Mouse (Mus musculus) hindbrain, embryonic 13.5 days (tissue): ENCODE measurements around the gene 2310022A10Rik. TPM values are rescaled to one million over a fixed set of nuclear protein-coding genes. Genes with fewer than 3 reads are reported as not detected.

Experiments
- ATAC-seq: fragments of 200-750 bp; cut with Nextera tagmentation; 2 replicates; pipeline ENCODE4 v1.8.0; 2017; ENCODE audit warnings: moderate TSS enrichment; ENCODE audit not compliant: low FRiP score
- H3K27ac ChIP-seq: fragments of 300-500 bp; sonication (generic); 2 replicates; pipeline ENCODE4 v1.5.1; 2015; ENCODE audit warnings: inconsistent platforms, mild to moderate bottlenecking, moderate library complexity
- H3K27me3 ChIP-seq: fragments of 300-500 bp; sonication (generic); 2 replicates; pipeline ENCODE4 v1.6.1; 2015; ENCODE audit warnings: mild to moderate bottlenecking, inconsistent platforms
- H3K36me3 ChIP-seq: fragments of 300-500 bp; sonication (generic); 2 replicates; pipeline ENCODE4 v1.6.1; 2015; ENCODE audit warnings: mild to moderate bottlenecking, inconsistent platforms
- H3K4me1 ChIP-seq: fragments of 300-500 bp; sonication (generic); replicated peaks from 2 replicates; pipeline ENCODE4 v1.6.1; 2015; ENCODE audit warnings: inconsistent platforms
- H3K4me2 ChIP-seq: fragments of 300-500 bp; sonication (generic); 2 replicates; pipeline ENCODE4 v1.6.1; 2015; ENCODE audit warnings: inconsistent platforms, mild to moderate bottlenecking, moderate library complexity
- H3K4me3 ChIP-seq: fragments of 300-500 bp; sonication (generic); 2 replicates; pipeline ENCODE4 v1.5.1; 2015; ENCODE audit warnings: mild to moderate bottlenecking, inconsistent platforms
- H3K9ac ChIP-seq: fragments of 300-500 bp; sonication (generic); 2 replicates; pipeline ENCODE4 v1.6.1; 2015; ENCODE audit warnings: mild to moderate bottlenecking, inconsistent platforms
- H3K9me3 ChIP-seq: fragments of 300-500 bp; sonication (generic); 2 replicates; pipeline ENCODE4 v1.6.1; 2016; ENCODE audit warnings: inconsistent platforms
- WGBS: fragments of 180-500 bp; shearing (Covaris S2); methylation state at CpG from one replicate; pipeline ENCODE4 v1.1.7; 2015; 5-methylcytosine and 5-hydroxymethylcytosine counted together
- polyA plus RNA-seq: library from polyadenylated mRNA; unstranded; fragments of >200 nt; fragmentation: Nextera tagmentation; extraction: Ambion mirVana; gene quantifications from 2 replicates; pipeline ENCODE4 v1.2.1, GENCODE M21; 2015

Gene 2310022A10Rik
- polyA plus RNA-seq, 1 experiment from 2014 or later, result 32.1 TPM

DNA sequence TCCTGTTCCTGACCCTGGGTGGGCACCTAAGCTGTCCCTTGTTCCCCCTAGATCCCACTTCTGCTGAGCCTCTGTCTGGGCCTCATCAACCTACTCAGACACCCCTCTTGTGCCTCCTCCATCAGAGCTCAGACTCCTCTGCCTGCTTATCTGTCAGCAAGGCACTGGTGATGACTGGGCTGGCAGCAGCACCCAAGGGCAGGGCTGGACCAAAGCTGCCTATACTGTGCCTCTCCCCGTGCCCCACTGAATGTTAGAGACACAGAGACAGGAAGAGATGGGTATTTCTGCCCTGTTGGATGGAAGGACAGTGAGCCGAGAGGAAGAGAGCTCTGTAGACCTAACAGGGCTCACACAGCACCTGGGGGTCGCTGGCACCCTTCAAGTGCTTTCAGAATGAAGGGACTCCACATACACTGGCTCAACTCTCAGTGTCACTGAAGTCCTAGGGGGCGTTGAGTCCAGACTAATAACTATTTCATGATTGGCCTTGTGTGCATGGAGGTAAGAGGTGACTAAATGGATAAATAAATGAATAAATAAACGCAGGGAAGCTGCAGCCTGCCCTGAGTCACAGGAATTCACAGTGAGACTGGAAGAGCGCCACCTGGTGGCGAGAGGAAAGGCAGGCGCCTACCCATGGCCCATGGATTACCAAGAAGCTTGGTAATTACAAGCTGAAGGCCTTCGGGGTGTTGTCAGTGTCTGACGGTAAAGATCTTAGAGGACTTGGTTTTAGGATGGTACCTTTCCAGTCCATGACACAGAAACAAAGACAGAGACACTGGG is 26.8 kb upstream of the 2310022A10Rik start:
- Histone ChIP-seq H3K9me3 (no peaks in the 10 kb centered on the region), H3K27ac (no peak overlapping the region), H3K36me3 (peaks cover 24% of the 10 kb centered on the region), H3K9ac (no peak overlapping the region), H3K4me3 (no peak overlapping the region), H3K4me1 (no peaks in the 10 kb centered on the region), H3K4me2 (no peak overlapping the region), H3K27me3 (no peaks in the 10 kb centered on the region)
- WGBS, result 28% methylated on average over 10 of the region's 10 CpGs
- peak; percentile 73 for ATAC-seq

DNA sequence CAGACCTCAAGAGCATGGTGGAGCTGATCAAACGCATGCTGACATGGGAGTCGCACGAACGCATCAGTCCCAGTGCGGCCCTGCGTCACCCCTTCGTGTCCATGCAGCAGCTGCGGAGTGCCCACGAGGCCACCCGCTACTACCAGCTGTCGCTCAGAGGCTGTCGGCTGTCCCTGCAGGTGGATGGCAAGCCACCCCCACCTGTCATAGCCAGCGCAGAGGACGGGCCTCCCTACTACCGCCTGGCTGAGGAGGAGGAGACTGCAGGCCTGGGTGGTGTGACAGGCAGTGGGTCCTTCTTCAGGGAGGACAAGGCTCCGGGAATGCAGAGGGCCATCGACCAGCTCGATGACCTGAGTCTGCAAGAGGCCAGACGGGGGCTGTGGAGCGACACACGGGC is 24.0 kb upstream of the 2310022A10Rik start:
- ATAC-seq, result no peak
- Histone ChIP-seq H3K4me1 (no peaks in the 10 kb centered on the region), H3K9ac (no peak overlapping the region; the same call in 1 of the 2 replicates), H3K36me3 (peaks cover 50% of the 10 kb centered on the region), H3K9me3 (no peaks in the 10 kb centered on the region), H3K4me3 (no peak overlapping the region), H3K27me3 (no peaks in the 10 kb centered on the region), H3K4me2 (no peak overlapping the region), H3K27ac (no peak overlapping the region)
- WGBS, result 83% methylated on average over 21 of the region's 21 CpGs

DNA sequence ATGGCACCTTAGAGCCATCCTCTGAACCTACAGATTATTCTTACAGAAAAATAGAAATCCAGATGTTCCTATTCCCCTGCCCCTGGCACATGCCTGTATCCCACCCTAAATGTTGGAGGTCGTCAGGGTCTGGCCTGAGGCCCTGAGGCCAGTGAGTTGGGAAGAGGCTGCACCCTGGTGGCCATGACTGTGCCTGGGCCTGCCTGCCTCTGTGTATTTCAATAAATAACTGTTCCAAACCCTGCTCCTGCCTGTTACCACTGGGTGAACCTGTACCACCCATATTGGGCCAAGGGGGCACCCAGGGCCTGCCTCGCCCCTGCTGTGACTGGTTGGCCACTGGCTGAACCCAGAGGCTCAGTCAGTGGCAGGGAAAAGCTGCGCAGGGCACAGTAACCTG is 22.1 kb upstream of the 2310022A10Rik start:
- Histone ChIP-seq H3K4me3 (no peak overlapping the region), H3K4me1 (no peaks in the 10 kb centered on the region), H3K27me3 (no peaks in the 10 kb centered on the region), H3K9ac (no peak overlapping the region), H3K9me3 (no peaks in the 10 kb centered on the region), H3K36me3 (peaks cover 67% of the 10 kb centered on the region), H3K4me2 (no peak overlapping the region), H3K27ac (no peak overlapping the region)
- ATAC-seq, result no peak
- 78% methylated on average over 3 of the region's 3 CpGs for WGBS

DNA sequence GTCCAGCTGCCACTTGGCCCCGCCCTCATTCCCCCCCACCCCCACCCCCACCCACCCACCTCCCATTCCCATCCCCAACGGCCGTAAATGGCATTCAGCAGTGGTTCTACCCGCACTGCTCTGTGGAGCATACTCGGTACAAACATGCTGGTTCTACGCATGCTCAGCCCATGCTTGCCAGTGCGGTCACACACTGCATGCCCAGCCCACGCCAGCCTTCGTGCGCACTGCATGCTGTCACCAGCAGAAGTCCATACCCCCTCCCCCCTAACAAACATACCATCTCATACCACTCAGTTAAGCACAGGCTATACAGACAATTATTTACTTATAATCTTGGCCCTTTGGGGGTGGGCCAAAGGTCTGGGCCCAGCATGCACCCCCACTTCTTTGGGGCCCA is 21.3 kb upstream of the 2310022A10Rik start:
- Histone ChIP-seq H3K9ac (no peak overlapping the region), H3K4me2 (no peak overlapping the region), H3K9me3 (no peaks in the 10 kb centered on the region), H3K27ac (no peak overlapping the region), H3K4me1 (no peaks in the 10 kb centered on the region), H3K4me3 (no peak overlapping the region), H3K27me3 (no peaks in the 10 kb centered on the region), H3K36me3 (peaks cover 75% of the 10 kb centered on the region)
- no peak for ATAC-seq
- WGBS, result 94% methylated on average over 10 of the region's 10 CpGs

DNA sequence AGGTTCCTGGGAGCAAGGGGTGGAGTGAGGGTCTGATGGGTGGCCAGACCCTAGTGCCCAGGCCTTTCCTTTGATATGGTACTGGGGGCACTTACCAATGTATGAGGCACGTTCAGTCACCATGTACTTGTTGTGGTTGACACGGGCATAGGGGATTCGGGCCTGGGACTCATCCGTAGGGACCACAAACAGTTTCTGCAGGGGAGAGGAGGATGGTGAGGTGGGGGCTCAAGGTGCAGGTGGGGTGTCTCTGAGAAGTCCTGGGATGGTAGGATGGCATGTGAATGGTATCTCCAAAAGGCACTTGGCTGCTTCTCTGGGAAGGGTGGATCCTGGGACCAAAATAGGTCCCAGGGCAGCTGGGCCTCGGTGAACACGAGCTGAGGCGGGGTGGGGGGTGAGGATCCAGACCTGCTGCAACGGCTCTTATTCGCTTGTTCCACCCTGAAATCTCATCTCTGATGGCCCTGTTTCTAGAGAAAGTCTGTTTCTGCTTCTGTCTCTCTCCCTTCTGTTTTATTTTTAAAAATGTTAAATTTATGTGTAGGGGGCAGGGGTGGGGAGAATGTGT is 20.5 kb upstream of the 2310022A10Rik start:
- no peak overlapping the region for H3K4me3 ChIP-seq
- no peak overlapping the region for H3K4me2 ChIP-seq
- no peak overlapping the region for H3K27ac ChIP-seq
- no peak for ATAC-seq
- no peaks in the 10 kb centered on the region for H3K9me3 ChIP-seq
- H3K4me1 ChIP-seq, result no peaks in the 10 kb centered on the region
- no peak overlapping the region for H3K9ac ChIP-seq
- 94% methylated on average over 9 of the region's 9 CpGs for WGBS
- no peaks in the 10 kb centered on the region for H3K27me3 ChIP-seq
- peaks cover 84% of the 10 kb centered on the region for H3K36me3 ChIP-seq

DNA sequence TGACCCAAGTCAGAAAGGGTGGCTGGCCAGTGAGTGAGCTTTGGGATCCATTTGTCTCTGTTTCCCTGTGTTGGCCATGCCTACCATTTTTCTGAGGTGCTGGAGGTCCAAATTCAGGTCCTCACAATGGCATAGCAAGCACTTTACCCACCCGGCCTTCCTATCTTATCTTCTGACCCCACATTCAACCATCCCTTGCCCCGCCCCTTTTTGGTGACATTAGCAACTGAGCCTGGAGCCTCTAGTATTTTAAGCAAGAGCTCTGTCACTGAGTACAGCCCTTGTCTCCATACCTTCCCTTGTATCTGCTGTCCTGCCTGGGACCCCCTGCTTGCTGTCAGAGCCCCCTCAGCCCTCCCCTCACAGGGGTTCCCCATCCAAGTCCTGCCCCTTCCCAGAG is 17.6 kb upstream of the 2310022A10Rik start:
- H3K4me1 ChIP-seq, result no peaks in the 10 kb centered on the region
- no peak for ATAC-seq
- no peak overlapping the region for H3K4me2 ChIP-seq
- no peak overlapping the region for H3K27ac ChIP-seq
- no peak overlapping the region for H3K4me3 ChIP-seq
- no peaks in the 10 kb centered on the region for H3K9me3 ChIP-seq
- H3K9ac ChIP-seq, result no peak overlapping the region
- 96% methylated on average over 2 of the region's 2 CpGs for WGBS
- peaks cover 95% of the 10 kb centered on the region for H3K36me3 ChIP-seq
- H3K27me3 ChIP-seq, result no peaks in the 10 kb centered on the region

DNA sequence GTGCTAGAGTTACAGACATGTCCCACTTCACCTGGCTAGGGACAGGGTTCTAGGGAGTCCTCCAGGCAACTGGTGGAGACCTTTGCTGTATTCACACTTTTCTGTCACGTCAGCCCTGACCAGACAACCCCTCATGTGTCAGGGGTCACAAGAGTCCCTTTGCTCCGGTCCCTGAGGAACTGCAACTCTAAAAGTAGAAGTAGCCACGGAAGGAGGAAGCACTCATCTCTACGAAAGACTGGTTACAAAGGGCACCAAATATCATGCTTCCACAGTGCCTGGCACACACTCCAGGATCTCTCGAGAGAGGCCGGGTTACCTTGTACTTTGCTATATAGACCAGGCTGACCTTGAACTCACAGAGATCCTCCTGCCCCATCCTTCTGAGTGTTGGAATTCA is 16.4 kb upstream of the 2310022A10Rik start:
- no peak for ATAC-seq
- 95% methylated on average over 6 of the region's 6 CpGs for WGBS
- Histone ChIP-seq H3K36me3 (peaks cover 90% of the 10 kb centered on the region), H3K4me1 (peaks cover 9% of the 10 kb centered on the region), H3K9ac (no peak overlapping the region), H3K9me3 (no peaks in the 10 kb centered on the region), H3K27ac (no peak overlapping the region), H3K27me3 (no peaks in the 10 kb centered on the region), H3K4me2 (no peak overlapping the region), H3K4me3 (no peak overlapping the region)

DNA sequence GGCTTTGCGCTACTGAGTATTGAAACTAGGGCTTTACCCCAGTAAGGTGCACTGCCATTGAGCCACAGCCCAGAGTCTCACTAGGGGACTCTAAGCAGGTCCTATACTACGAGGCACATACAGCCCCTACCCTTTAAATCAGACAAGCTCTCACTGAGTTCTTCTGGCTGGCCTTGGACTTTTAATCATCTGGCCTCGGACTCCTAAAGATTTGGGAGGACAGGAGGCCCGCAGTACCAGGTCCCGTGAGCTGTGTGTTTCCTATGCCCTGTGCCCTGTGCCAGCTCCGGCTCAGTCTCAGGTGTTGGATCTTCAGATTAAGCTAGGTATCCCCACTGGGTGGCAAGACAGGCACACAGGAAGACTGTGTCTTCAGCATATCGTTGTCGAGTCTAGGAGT is 15.0 kb upstream of the 2310022A10Rik start:
- no peak overlapping the region for H3K4me3 ChIP-seq
- no peak overlapping the region for H3K27ac ChIP-seq
- H3K36me3 ChIP-seq, result peaks cover 77% of the 10 kb centered on the region
- no peak overlapping the region for H3K9ac ChIP-seq
- no peak overlapping the region for H3K4me2 ChIP-seq
- peaks cover 16% of the 10 kb centered on the region for H3K4me1 ChIP-seq
- WGBS, result 92% methylated on average over 8 of the region's 8 CpGs
- no peak for ATAC-seq
- H3K27me3 ChIP-seq, result no peaks in the 10 kb centered on the region
- no peaks in the 10 kb centered on the region for H3K9me3 ChIP-seq

DNA sequence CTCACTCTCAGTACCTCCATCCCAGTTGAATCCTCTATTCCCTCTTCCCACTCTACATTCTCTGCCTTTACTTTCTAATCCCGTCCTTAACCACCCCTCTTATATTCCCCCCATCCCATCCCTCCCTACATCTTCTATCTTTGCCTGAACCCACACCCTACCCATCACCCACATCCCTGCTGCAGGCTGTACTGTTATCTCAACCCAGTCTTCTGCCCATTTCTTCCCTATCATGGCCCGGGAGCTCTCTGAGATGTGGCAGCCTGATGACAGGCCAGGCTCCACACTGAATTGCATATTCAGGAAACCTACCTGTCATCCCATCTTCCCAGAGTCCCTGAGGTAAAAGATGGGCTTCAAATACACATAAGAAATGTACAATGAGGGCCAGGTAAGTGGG is 14.2 kb upstream of the 2310022A10Rik start:
- no peak overlapping the region for H3K4me2 ChIP-seq
- H3K9ac ChIP-seq, result no peak overlapping the region
- H3K9me3 ChIP-seq, result no peaks in the 10 kb centered on the region
- H3K27ac ChIP-seq, result no peak overlapping the region
- WGBS, result 88% methylated on average over 2 of the region's 2 CpGs
- H3K4me1 ChIP-seq, result peaks cover 16% of the 10 kb centered on the region
- no peak overlapping the region for H3K4me3 ChIP-seq
- ATAC-seq, result no peak
- H3K27me3 ChIP-seq, result no peaks in the 10 kb centered on the region
- peaks cover 69% of the 10 kb centered on the region for H3K36me3 ChIP-seq

DNA sequence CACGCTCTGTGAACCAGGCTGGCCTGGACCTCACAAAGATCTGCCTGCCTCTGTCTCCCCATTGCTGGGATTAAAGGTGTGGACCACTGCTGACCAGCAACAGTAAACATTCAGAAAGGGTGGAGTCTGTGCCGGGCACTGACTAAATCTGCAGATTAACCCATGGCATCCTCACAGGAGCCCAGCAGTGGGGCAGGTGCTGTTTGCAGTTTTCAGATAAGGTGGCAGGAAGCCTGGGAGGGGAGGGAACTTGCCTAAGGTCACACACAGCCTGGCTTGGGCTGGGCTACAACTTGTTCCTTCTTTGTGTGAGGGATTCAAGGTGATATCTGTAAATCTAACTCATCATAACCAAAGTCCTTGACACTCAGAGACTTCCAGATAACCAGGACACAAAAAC is 12.5 kb upstream of the 2310022A10Rik start:
- no peak for ATAC-seq

DNA sequence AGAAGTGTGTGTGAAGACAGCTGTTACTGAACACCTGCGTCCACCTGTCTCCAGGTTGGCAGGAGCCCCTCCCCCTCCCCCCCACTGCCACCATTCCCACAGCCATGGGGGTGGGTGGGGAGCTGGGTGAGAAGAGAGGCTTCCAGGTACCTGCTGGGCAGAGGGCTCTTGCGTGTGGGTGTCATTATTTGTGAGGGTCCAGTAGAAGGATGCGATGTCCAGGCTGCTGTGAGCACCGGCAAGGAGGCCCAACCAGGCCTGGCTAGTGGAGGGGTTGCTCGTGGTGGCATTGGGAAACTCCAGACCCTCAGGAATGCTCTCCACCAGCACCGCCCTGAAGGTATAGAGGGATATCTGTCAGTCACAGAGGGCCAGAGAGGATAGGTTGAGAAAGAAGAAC is 12.1 kb upstream of the 2310022A10Rik start:
- Histone ChIP-seq H3K4me2 (no peak overlapping the region), H3K9ac (peak overlapping the region; percentile 74; the same call in 1 of the 2 replicates), H3K27ac (no peak overlapping the region), H3K27me3 (no peaks in the 10 kb centered on the region), H3K4me1 (peaks cover 16% of the 10 kb centered on the region), H3K36me3 (peaks cover 51% of the 10 kb centered on the region), H3K4me3 (no peak overlapping the region), H3K9me3 (no peaks in the 10 kb centered on the region)
- ATAC-seq, result no peak
- WGBS, result 85% methylated on average over 6 of the region's 6 CpGs

More for the DNA sequence above, 12.5 kb upstream of the 2310022A10Rik start:
- Histone ChIP-seq H3K36me3 (peaks cover 55% of the 10 kb centered on the region), H3K4me2 (no peak overlapping the region), H3K4me1 (peaks cover 16% of the 10 kb centered on the region), H3K4me3 (no peak overlapping the region), H3K27ac (no peak overlapping the region), H3K9ac (no peak overlapping the region; the same call in 1 of the 2 replicates), H3K9me3 (no peaks in the 10 kb centered on the region), H3K27me3 (no peaks in the 10 kb centered on the region)
- 87% methylated on average over 2 of the region's 2 CpGs for WGBS

DNA sequence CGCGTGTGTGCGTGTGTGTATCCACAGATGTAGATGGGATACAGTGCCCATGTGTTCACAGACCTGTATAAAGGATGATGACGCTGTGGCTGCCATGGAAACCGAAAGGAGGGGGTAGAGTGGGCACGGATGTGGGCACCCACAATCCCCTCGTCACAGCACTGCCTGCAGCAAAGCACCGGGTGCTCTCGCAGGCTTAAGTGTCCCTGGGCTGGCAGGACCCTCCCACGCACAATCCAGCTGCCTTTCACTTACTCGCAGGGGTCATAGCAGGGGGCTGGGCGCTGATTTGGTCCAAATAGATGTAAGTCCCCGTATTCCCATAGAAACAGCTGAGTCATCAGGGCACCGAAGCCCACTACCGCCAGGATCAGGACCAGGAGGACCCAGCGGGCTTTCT is 11.6 kb upstream of the 2310022A10Rik start:
- no peaks in the 10 kb centered on the region for H3K27me3 ChIP-seq
- 67% methylated on average over 16 of the region's 16 CpGs for WGBS
- H3K4me2 ChIP-seq, result peak overlapping the region; percentile 77
- H3K4me3 ChIP-seq, result peak overlapping the region; percentile 53
- no peaks in the 10 kb centered on the region for H3K9me3 ChIP-seq
- ATAC-seq, result peak; percentile 34
- H3K36me3 ChIP-seq, result peaks cover 46% of the 10 kb centered on the region
- H3K4me1 ChIP-seq, result peaks cover 16% of the 10 kb centered on the region
- H3K9ac ChIP-seq, result peak overlapping the region; percentile 74
- no peak overlapping the region for H3K27ac ChIP-seq

DNA sequence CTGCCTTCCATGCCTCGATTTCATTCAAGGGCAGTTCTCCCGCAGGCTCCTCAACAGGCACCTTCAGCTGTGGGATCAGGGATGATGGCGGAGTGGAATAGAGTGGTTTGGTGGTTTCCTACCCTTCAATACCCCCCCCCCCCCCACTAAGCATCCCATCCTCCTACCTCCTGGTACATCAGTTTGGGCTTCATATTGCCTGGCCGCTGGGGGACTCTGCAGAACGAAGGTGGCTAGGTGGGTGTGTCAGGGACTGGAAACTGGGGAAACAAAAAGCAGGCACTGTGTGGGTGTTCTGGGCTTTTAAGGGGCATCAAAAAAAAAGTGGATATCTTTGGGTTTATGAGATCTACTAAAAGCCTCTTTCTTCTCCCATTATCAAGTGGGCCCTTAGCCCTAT is 11.1 kb upstream of the 2310022A10Rik start:
- Histone ChIP-seq H3K4me2 (peak overlapping the region; percentile 77), H3K36me3 (peaks cover 41% of the 10 kb centered on the region), H3K4me3 (peak overlapping the region; percentile 53), H3K9me3 (no peaks in the 10 kb centered on the region), H3K4me1 (peaks cover 16% of the 10 kb centered on the region), H3K27me3 (no peaks in the 10 kb centered on the region), H3K27ac (no peak overlapping the region), H3K9ac (peak overlapping the region; percentile 74)
- ATAC-seq, result no peak
- 68% methylated on average over 5 of the region's 5 CpGs for WGBS
